In the genomic region with DNA sequence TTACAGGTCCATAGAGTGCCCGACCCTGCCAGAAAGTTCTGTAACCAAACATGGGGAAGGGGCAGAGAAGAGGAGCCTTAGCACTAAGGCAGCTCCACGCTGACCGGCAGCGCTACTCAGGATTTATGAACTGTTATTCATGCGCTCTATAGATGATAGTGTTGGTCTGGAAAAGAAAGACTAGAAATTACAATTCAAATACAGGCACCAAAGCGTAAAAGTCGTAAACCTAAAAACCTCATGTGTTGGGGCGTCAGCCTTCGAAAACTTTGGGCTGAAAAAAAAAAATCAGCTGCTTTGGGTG, we compare ENCODE assay signal across 7 mouse cellular contexts. TPM values are rescaled to one million over a fixed set of nuclear protein-coding genes. Genes with fewer than 3 reads are reported as not detected.
DNase-seq lines count a peak whose midpoint lies in the region; ATAC-seq lines count a peak whose summit lies in the region.

No protein-coding gene starts in this region.

- peak overlapping the region; percentile 93 for H3K4me3 ChIP-seq in lung, embryonic 16.5 days (ENCODE audit: low read length)
- H3K4me3 ChIP-seq in liver, embryonic 11.5 days (ENCODE audit: low read depth, low read length) = peak overlapping the region; percentile 95
- H3K4me3 ChIP-seq in stomach, embryonic 15.5 days (replicated peaks) = peak overlapping the region; percentile 92

- peaks cover 2% of the 10 kb centered on the region; the same call in 1 of the 2 replicates for H3K36me3 ChIP-seq in lung, embryonic 16.5 days (ENCODE audit: control insufficient read depth, insufficient read depth, low read length)
- peaks cover 8% of the 10 kb centered on the region for H3K36me3 ChIP-seq in liver, embryonic 11.5 days (ENCODE audit: control insufficient read depth, insufficient read depth, low read length)
- no peaks in the 10 kb centered on the region for H3K36me3 ChIP-seq in stomach, embryonic 15.5 days

- H3K9ac ChIP-seq in lung, embryonic 16.5 days (ENCODE audit: low read length) = peak overlapping the region; percentile 93
- H3K9ac ChIP-seq in liver, embryonic 11.5 days (ENCODE audit: low read depth, low read length) = peak overlapping the region; percentile 93
- H3K9ac ChIP-seq in stomach, embryonic 15.5 days = peak overlapping the region; percentile 58; the same call in 1 of the 2 replicates

- no peaks in the 10 kb centered on the region for H3K27me3 ChIP-seq in lung, embryonic 16.5 days (ENCODE audit: control insufficient read depth, insufficient read depth, low read depth, low read length)
- no peaks in the 10 kb centered on the region for H3K27me3 ChIP-seq in liver, embryonic 11.5 days (replicated peaks; ENCODE audit: control insufficient read depth, insufficient read depth, low read length)
- H3K27me3 ChIP-seq in stomach, embryonic 15.5 days (replicated peaks) = no peaks in the 10 kb centered on the region

- H3K9me3 ChIP-seq in lung, embryonic 16.5 days (ENCODE audit: control insufficient read depth, low read length) = no peaks in the 10 kb centered on the region
- no peaks in the 10 kb centered on the region for H3K9me3 ChIP-seq in liver, embryonic 11.5 days (ENCODE audit: control insufficient read depth, low read length)
- no peaks in the 10 kb centered on the region for H3K9me3 ChIP-seq in stomach, embryonic 15.5 days

- peak; percentile 21 for ATAC-seq in lung, embryonic 16.5 days (ENCODE audit: low read depth)
- peak; percentile 10 for ATAC-seq in erythroid progenitor cell, adult 5-6 weeks (replicated peaks; ENCODE audit: low FRiP score, poor library complexity, severe bottlenecking)
- peak; percentile 10 for ATAC-seq in liver, embryonic 11.5 days (replicated peaks; ENCODE audit: low FRiP score)
- ATAC-seq in stomach, embryonic 15.5 days (ENCODE audit: insufficient read depth, low FRiP score, low read depth) = no peak

- peaks cover 19% of the 10 kb centered on the region for H3K4me1 ChIP-seq in lung, embryonic 16.5 days (replicated peaks; ENCODE audit: control insufficient read depth, insufficient read depth, low read length)
- H3K4me1 ChIP-seq in liver, embryonic 11.5 days (replicated peaks; ENCODE audit: control insufficient read depth, insufficient read depth, low read length) = peaks cover 22% of the 10 kb centered on the region
- peaks cover 4% of the 10 kb centered on the region; the same call in 1 of the 2 replicates for H3K4me1 ChIP-seq in stomach, embryonic 15.5 days

- 3% methylated on average over 9 of the region's 9 CpGs for WGBS in lung, embryonic 16.5 days
- WGBS in liver, embryonic 11.5 days = 7% methylated on average over 9 of the region's 9 CpGs
- 5% methylated on average over 9 of the region's 9 CpGs for WGBS in stomach, embryonic 15.5 days

- H3K27ac ChIP-seq in lung, embryonic 16.5 days (ENCODE audit: low read length) = peak overlapping the region; percentile 88
- H3K27ac ChIP-seq in liver, embryonic 11.5 days (ENCODE audit: low read depth, low read length) = peak overlapping the region; percentile 96
- peak overlapping the region; percentile 94 for H3K27ac ChIP-seq in stomach, embryonic 15.5 days

- peak overlapping the region; percentile 62 for H3K4me2 ChIP-seq in lung, embryonic 16.5 days (ENCODE audit: low read depth, low read length)
- H3K4me2 ChIP-seq in liver, embryonic 11.5 days = peak overlapping the region; percentile 69
- H3K4me2 ChIP-seq in stomach, embryonic 15.5 days = peak overlapping the region; percentile 86

- no peak for DNase-seq in lung, postnatal 10 days
- no peak for DNase-seq in liver, embryonic 11.5 days (ENCODE audit: low spot score)
- DNase-seq in urinary bladder, postnatal 14 days (ENCODE audit: low spot score) = no peak
- DNase-seq in ovary, adult 18-20 months (ENCODE audit: low spot score) = no peak

RNA-seq across cellular contexts. Expression of gene Trim59, which starts 0.8 kb away (rescaled TPM):
- 101 and 115 TPM in 2 replicates for polyA plus RNA-seq in lung, embryonic 16.5 days (2015; fragmentation: Nextera tagmentation; extraction: Ambion mirVana)
- total RNA-seq in erythroid progenitor cell, adult 5-6 weeks (2015; ENCODE audit: low replicate concordance) = 516 and 641 TPM in 2 replicates
- total RNA-seq in erythroid progenitor cell, adult 5-6 weeks (2017; ENCODE audit: low replicate concordance) = 350 and 524 TPM in 2 replicates
- polyA plus RNA-seq in liver, embryonic 11.5 days (2014; fragmentation: Nextera tagmentation; extraction: Ambion mirVana) = 121 and 130 TPM in 2 replicates
- 86.4 and 89.9 TPM in 2 replicates for polyA plus RNA-seq in stomach, embryonic 15.5 days (2015; fragmentation: Nextera tagmentation; extraction: Ambion mirVana)

RNA-seq across cellular contexts. Expression of gene Smc4, which starts 40.8 kb away (rescaled TPM):
- 196 and 214 TPM in 2 replicates for polyA plus RNA-seq in lung, embryonic 16.5 days (2015; fragmentation: Nextera tagmentation; extraction: Ambion mirVana)
- 764 and 1,013 TPM in 2 replicates for total RNA-seq in erythroid progenitor cell, adult 5-6 weeks (2015; ENCODE audit: low replicate concordance)
- 1,945 and 2,175 TPM in 2 replicates for total RNA-seq in erythroid progenitor cell, adult 5-6 weeks (2017; ENCODE audit: low replicate concordance)
- 200 and 213 TPM in 2 replicates for polyA plus RNA-seq in liver, embryonic 11.5 days (2014; fragmentation: Nextera tagmentation; extraction: Ambion mirVana)
- polyA plus RNA-seq in stomach, embryonic 15.5 days (2015; fragmentation: Nextera tagmentation; extraction: Ambion mirVana) = 158 and 168 TPM in 2 replicates

RNA-seq across cellular contexts. Expression of gene Ift80, which starts 41.0 kb away (rescaled TPM):
- polyA plus RNA-seq in lung, embryonic 16.5 days (2015; fragmentation: Nextera tagmentation; extraction: Ambion mirVana) = 20.7 and 21.0 TPM in 2 replicates
- 155 and 233 TPM in 2 replicates for total RNA-seq in erythroid progenitor cell, adult 5-6 weeks (2015; ENCODE audit: low replicate concordance)
- 270 and 271 TPM in 2 replicates for total RNA-seq in erythroid progenitor cell, adult 5-6 weeks (2017; ENCODE audit: low replicate concordance)
- polyA plus RNA-seq in liver, embryonic 11.5 days (2014; fragmentation: Nextera tagmentation; extraction: Ambion mirVana) = 10.0 and 10.9 TPM in 2 replicates
- polyA plus RNA-seq in stomach, embryonic 15.5 days (2015; fragmentation: Nextera tagmentation; extraction: Ambion mirVana) = 11.1 and 12.1 TPM in 2 replicates
